Mouse (Mus musculus): ENCODE results near the gene Stip1. TPM values are rescaled to one million over a fixed set of nuclear protein-coding genes. Genes with fewer than 3 reads are reported as not detected.
A peak's percentile ranks its signal among the peaks of the same experiment; 100 is the strongest.
"Not testable (repeated sequence)": the region's sequence is repeated elsewhere in the genome, so short reads cannot be mapped to it uniquely, and the experiment has no call there.

Stip1 gene
- total RNA-seq, 2 experiments from 2014 or later = 211 to 217 TPM

DNA sequence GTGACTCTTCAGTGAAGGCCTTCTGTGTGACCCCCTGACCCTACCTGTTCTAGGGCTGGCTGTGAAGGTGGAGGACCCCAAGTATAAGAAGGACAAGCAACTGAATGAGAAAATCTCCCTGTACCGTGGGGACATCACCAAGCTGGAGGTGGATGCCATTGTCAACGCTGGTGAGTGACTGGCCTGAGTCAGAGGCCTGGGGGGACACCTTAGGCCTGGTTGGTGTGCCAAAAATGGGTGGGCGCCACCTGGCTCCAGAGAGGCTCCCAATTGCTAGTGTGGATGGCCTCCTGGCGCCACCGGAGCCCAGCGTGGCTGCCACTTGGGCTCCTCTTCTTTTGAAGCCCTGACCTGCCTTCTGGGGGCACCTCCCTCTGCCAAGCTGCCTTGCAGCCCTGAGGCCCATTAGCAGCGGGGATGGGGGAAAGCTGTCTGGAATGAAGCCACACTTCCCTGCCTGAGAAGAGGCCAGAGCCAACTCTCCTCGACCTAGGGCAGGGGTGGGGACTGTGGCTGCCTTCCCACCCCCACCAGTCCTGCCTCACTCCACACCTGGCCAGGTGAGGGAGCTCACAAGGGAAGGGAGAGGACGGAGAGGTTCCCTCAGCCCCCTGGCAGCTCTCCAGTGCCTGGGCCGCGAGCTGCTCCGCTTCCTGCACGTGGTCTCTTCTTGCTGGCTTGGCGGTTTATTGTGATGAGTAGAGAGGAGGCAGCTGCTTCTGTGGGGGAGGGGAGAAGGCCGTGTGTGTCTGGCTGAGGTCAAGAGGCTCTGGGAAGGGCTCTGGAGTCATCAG lies 26.5 kb upstream of the Stip1 start:
- no peak for DNase-seq (ENCODE audit: low spot score in 2 of 2)

DNA sequence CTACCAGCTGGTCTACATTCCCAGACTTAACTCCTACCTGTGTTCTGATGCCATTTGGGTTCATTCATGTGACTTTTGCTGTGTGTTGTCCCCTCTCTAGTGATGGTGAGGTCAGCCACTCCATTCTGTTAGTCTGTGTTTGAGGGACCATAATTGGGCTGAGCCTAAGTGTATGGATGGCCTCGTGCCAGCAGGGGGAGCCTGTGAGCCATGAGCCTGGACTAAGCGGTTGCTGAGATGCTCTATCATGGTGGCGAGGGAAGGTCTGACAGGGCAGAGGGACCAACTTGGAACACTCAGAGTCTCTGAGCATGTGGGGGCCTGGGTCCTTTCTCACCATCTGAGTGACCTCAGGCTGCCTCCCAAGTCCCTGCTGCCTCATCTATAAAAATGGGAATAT lies 24.8 kb upstream of the Stip1 start:
- peak; percentile 87 for DNase-seq (ENCODE audit: low spot score in 2 of 2)

DNA sequence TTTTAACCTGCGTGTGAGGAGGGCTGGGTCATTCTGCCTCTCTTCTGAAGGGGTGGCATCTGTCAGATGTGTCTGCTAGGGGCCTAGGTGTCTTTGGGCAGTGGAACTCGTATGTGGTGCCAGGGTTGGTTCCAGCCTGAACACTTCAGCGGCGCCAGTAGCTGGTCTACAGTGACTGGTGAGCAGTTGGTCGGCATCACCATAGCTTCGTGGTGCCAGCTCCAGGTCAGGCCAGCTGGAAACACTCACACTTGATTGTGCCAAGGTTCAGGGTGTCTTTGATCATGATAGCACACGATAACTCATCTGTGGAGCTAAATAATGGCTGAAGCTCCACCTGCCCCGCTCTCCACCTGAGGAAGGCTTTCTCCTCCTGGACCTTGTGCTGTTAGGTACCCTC lies 23.1 kb upstream of the Stip1 start:
- no peak for DNase-seq (ENCODE audit: low spot score in 2 of 2)

DNA sequence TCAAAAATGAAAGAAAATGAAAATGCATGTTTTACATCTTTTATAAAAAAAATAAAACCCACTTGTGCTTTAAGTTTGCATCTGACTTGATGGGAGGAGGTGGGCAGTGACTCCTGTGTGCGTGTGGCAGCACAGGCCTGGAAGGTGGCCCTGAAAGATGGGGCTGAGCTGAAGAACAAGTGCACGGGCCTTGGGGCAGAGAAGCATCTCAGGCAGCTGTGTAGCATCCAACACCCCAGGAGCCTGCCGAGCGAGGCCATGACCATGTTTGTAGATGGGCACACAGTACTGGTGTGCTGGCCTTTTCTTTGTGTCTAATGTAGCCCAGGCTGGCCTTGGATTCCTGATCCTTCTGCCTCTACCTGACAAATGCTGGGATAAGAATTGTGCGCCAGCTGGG lies 22.3 kb upstream of the Stip1 start:
- DNase-seq (ENCODE audit: low spot score in 2 of 2) = no peak

DNA sequence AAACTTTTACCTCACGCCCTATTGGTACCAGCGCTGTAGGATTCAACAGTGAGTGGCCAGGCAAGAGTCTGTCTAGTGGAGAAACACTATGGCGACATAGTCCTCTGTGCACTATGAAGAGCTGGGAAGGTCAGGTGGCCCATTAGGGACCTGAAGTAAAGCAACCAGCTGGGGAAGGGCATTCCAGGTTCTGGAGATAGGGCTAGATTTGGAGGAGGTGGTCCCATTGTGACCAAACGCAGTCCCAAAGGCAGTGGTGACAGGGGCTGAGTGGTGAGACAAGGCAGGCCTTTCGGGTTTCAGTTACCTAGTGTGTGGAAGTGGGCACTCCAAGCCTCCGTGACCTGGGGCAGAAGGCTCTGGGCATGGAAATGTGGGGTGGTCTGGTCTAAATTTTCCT lies 18.8 kb upstream of the Stip1 start:
- no peak for DNase-seq (ENCODE audit: low spot score in 2 of 2)

DNA sequence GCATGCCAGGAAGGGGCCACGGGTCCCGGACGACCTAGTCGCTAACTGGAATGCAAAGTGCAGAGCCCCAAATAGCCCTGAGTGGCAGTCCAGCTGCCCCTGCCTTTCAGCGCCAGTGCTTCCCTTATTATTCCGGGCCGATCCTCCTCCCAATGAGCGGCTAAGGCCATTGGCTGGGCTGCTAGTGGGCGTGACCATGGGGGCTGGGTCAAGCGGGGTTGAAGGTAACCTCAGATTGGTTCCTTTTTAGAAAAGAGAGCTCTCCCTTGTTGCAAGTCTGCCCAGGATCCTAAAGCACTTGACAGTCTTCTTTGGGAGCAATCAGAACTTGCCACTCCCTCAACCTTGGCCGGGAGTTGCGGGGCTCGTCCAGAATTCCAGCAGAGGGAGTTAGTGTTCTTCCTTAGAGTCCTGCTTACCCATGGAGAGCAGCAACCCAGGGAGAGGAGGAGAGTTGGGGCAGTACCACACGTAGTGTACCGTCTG lies 18.0 kb upstream of the Stip1 start:
- DNase-seq (ENCODE audit: low spot score in 2 of 2) = peak; percentile 59 to 69

DNA sequence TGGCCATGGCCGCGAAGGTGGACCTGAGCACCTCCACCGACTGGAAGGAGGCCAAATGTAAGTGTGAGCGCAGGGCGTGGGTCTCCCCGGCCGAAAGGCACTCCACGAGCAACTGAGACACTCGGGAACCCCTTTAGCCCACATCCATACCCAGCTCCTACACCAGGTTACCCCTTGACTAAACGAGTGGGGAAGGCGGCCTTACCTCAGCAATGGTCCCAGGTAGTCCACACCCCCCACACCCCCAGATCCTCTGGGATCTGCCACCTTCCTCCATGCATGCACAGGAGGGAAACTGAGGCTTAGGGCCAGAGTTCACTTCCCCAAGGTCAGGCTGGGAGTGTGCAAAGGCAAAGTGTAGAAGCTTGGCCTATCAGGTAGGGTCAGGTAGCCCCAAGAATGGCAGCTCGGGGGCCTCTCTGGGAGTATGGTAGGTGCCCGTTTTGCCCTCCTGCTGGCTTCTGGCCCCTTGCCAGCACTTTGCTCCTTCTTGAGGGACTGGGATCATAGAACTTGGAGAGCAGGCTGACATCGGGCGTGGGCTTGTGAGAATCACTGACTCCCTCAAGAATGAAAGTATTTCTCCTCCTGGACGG lies 17.5 kb upstream of the Stip1 start:
- no peak for DNase-seq (ENCODE audit: low spot score in 2 of 2)

DNA sequence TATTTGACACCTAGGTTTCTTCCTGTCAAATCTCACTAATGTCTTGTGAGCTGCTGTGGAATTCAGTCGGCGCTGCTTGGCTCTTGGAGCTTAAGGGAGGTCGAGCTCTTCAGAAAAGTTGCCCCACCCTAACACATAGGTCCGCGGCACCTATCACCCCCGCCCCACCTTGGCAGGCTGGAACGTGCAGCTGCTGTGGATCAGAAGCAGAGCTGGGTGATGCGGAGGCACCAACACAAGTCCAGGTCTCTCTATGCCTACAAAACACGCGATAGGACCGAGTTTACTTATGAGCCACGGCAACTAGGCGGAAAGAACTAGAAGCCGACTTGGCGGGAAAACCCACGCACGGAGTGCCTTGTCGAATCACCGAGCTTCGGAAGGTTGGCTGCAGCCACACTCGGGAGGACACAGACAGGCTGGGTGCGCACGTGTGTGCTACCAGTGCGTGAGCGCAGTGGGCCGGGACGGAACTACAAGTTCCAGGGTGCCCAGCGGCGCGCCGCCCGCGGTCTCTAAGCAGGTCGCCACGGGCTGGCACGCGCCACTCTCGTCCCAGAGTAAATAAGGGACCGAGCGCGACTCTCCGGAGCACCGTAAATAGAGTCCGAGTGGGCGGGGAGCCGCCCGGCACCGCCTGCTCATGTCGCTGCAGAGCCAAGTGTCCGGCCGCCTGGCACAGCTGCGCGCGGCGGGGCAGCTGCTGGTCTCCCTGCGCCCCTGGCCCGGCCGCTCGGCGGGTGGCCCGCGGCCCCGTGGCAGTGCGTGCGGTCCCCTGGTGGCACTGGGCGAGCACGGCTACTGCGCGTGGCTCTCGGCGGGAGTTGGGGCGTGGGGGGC lies 16.7 kb upstream of the Stip1 start, which contains the start of gene Macrod1:
Gene Macrod1, plus strand, starts transcription at position 563 of the 840 bp plus-strand sequence.
- peak; percentile 76 to 86 for DNase-seq (ENCODE audit: low spot score in 2 of 2)

DNA sequence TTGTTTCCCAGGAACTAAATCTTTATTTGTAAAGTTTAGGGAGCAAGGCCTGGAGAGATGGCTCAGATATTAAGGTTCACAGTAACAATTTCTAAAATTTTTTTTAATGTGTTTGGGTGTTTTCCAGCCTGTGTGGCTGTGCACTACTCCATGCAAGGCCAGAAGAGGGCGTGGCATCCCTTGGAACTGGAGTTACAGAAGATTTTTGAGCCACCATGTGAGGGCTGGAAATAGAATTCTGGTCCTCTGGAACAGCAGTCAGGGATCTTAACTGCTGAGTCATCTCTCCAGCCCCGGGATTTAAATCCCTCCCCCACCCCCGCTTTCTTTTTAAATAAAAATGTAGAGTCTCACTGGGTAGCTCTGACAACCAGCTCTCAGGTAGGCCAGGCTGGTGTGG lies 15.4 kb upstream of the Stip1 start:
- DNase-seq (ENCODE audit: low spot score in 2 of 2) = no peak

DNA sequence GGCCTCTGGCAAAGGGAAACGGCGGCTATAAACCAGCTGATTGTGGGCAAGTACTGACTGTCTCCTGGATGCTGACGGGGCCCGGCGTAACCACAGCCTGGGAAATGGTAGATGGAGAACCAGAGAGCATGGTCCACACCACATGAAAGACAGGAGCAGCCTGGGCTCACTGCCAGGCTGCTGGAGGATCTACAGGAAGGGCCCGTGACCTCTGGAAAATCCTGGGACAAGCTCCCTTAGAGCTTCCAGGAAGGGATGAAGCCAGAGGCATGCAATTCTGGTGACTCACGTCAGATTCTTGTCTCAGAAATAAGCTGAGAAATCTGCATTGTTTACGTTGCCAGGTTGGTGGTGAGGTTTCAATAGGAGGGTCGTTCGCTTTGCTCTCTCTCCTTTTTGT lies 15.0 kb upstream of the Stip1 start:
- DNase-seq (ENCODE audit: low spot score in 2 of 2) = no peak

DNA sequence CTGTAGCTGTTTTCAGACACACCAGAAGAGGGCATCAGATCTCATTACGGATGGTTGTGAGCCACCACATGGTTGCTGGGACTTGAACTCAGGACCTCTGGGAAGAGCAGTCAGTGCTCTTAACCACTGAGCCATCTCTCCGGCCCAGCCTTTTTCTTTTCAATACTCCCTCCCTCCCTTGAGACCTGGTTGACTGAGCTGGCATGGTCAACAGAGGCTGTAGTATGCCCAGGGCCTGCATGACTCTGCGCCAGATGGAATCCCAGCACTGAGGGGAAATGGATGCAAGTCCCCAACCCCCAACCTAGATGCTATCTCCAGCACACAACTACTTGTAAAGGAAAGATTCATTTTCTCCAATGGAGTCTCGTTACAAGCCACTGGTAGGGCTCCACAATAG lies 13.6 kb upstream of the Stip1 start:
- not testable (repeated sequence) for DNase-seq (ENCODE audit: low spot score in 2 of 2)

DNA sequence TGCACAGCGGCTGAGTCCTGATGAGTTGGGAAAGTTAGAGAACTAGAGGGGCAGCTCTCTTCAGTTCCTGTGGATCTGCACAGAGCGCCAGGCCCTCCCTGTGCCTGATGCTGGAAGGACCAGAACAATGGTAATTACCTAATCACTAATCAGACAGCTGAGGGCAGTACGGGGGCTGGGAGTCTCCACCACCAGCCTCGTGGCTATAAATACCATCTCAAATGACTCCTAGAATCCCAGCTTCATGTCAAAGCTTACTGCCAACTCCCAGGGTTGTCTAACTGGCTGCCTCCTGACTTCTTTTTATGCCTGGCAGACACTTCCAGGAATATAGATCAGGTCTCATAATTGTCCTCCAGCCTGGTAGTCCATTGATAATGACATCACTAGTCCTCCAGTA lies 4.9 kb upstream of the Stip1 start:
- DNase-seq (ENCODE audit: low spot score in 2 of 2) = no peak

DNA sequence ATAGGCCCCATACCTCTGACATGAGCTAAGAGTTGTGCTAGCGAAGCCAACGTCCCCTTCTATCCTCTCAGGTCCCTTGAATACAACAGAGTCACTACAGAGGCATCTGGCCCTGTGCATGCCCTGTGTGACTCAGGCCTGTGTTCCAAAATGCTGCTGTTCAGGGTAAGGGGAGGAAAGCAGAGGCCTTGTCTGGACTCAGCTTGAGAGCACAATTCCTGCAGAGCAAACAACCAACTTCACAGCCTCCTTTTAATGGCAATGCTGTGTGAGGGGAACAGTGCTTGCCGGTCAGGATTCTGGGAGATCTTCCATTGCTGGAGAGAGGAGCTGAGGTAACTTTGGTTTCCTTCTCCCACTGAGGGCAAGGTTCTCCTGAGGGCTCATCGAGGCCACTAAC lies 4.5 kb upstream of the Stip1 start:
- no peak for DNase-seq (ENCODE audit: low spot score in 2 of 2)

DNA sequence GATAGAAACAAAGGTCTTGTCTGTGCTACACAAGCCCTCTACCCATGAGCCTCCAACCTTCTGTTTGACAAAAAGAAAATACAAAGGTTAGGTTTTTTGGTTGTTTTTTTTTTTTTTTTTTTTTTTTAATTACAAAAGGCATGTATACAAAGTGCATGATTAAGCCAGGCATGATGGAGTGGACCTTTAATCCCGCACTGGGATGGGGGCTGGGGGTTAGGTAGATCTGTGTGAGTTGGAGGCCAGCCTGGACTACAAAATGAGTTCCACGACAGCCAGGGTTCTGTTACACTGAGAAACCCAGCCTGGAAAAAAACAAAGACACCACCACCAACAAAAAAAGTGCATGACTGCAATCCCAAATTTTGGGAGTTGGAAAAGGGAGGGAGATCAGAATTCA lies 1.4 kb upstream of the Stip1 start:
- no peak for DNase-seq (ENCODE audit: low spot score in 2 of 2)

DNA sequence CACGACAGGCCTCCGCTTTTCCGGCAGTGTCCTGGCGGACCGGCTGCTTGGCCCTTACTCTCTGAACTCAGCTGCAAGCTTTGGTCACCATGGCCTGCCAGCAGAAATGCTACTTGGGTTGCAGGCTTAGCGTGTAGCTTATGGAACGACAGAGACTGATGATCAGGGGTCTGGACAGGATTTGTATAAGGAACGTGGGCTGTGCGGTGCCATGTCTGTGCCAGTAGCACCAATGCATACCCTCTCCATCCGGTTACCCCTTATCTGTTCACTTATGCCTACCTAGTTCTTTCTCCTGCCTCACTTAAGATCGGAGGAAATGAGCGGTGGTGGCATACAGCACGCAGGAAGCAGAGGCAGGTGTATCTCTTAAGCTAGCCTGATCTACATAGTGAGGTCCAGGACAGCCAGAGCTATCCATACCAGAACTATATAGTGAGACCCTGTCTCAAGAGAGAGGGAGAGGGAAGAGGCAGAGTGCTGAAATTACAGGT lies 917 bp upstream of the Stip1 start:
- no peak for DNase-seq (ENCODE audit: low spot score in 2 of 2)

DNA sequence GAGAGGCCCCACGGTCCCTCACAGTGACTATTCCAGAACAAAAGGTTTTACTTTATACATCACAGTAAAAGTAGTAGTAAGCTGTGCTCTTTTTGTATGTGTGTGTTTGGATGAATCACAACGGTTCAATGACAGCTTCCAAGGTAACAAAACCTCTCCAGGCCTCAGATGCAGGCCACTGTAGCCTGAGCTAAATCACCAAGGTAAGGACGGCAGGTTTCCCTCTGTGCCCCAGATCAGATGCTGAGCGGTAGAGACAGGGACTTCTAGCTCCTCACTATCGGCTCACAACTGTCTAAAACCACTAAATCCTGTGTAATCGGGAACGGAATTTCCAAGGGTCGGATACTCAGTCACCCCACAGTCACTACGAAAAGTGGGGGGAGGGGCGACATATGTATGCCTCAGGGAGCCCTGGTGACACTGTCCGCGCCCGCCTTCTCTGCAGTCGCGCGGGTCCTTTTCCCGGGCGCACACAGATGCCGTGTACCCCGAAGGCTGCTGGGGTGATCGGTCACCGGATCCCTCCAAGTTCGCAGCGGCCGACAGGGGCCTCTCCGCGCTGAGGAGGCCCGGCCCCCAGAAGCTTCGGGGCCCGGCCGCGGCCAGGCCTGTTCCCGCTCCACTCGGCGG lies 563 bp downstream of the Stip1 start:
- peak in 1 of 2 experiments; percentile 38 for DNase-seq (ENCODE audit: low spot score in 2 of 2)

DNA sequence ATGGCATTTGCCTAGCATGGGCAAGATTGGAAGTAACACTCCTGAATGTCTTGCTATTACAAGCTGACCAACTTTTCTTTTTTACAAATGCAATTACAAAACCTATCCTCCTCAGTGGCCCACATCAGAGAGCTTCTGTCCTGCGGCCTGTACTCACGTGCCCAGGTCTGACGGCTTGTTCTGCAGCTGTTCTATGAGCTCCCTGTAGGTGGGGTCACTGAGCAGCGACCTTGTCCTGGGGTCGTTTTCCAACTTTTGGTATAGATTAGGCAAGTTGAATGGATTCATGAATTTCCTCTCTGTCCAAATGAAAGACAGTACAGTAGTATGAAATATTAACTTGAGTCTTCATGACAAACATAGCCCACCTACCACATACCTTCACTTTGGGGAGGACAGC lies 5.8 kb downstream of the Stip1 start:
- no peak for DNase-seq (ENCODE audit: low spot score in 2 of 2)

DNA sequence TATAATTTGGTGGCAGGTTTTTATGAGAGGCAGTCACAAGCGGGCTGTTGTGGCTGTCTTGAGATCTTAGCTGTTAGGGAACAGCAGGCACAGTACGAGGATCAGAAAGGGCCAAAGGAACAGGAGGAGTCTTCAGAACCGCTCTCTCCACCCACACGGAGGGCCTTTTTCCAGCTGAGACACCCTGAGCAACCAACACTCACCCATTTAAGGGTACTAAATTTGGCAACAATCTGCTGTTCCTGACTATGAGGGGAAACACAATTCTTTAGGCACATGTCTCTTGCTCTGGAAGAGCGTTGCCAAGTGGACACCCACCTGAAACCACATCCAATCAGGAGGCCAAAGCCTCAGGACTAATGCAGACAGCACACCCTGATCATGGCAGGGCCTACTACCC lies 10.2 kb downstream of the Stip1 start:
- DNase-seq (ENCODE audit: low spot score in 2 of 2) = peak; percentile 66 to 80

DNA sequence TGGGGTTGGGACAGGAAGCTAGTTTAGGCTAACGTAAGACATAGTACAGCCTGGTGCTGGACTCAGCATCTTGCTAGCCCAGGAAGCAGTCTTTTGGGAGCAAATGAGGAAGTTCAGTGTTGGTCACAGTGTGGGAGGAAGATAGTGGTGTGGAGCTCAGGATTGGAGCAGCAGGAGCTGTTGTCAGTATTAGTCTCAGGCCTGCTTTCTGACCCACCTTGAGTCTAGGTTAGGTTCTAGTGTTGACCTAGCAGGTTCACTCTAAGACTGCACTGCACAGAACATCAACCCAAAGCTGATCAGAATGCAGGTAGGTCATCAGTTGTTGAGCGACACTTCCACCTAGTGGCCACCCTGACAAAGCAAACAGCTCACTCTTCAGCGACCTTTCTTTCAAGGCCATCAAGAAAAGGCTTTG lies 19.5 kb downstream of the Stip1 start:
- DNase-seq (ENCODE audit: low spot score in 2 of 2) = peak in 1 of 2 experiments; percentile 22

DNA sequence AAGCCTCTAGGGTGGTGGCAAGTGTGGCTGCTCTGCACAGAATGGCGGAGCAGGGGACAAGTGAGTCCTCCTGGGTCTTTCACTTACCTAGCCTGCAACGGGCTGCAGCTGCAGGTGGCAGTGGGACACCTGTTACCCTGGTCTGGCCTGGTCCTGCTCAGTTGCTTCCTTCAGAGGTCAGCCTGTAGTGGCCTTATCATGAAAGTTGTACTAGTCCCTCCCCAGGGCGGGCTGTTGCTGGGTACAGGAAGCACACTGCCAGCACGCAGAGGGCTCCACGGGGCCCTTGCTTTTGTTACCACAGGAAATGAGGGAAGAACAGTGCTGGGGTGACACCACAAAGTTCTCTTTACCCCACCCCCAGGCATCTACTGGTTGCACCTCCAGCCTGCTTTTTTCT lies 20.6 kb downstream of the Stip1 start, which contains the start of gene Fermt3:
Gene Fermt3, minus strand, starts transcription at position 279 of the 400 bp plus-strand sequence.
- DNase-seq (ENCODE audit: low spot score in 2 of 2) = no peak

DNA sequence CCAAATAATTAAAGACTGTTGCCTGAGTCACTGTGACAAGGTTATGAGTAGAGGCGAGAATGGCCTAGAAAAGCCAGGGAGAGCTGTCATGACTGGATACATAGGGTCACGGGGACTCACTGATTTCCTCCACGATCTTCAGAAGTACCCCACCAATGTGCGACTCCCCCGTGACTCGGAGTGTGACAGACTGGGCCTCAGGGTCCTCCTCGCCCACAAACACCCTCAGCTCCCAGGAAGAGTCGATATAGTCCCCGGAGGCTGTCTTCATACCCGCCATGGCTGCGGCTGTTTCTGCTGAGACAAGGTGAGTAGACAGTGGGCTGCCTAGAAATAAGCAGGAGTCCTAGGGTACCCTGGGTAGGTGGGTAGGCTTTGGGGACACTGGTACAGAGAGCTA lies 21.2 kb downstream of the Stip1 start:
- DNase-seq (ENCODE audit: low spot score in 2 of 2) = no peak

All from left cerebral cortex, adult 18-20 months (tissue).